Mouse (Mus musculus) gastrocnemius, postnatal 36 days (tissue): ENCODE results near the gene Ifnab. TPM values are rescaled to one million over a fixed set of nuclear protein-coding genes. Genes with fewer than 3 reads are reported as not detected.

Experiments used
- DNase-seq, 2 experiments: peaks; one replicate each; pipeline ENCODE4 v3.0.0; 2022
- intact Hi-C: fragments of 180-260 bp; cut with DNase I; formaldehyde crosslinking; loops from one replicate; pipeline ENCODE4 v1.15.1; 2025
- total RNA-seq, 2 experiments: library from RNA; stranded (reverse); gene quantifications; 2 replicates each; pipeline ENCODE4 v1.2.3; 2021

The Ifnab gene
- total RNA-seq, 2 experiments from 2014 or later, result not detected

GRCm38 (mm10) chr4:88681353-88681752 lies 9.8 kb downstream of the Ifnab start:
- DNase-seq, result no peak
- intact Hi-C loops, result no loop called here

DNA sequence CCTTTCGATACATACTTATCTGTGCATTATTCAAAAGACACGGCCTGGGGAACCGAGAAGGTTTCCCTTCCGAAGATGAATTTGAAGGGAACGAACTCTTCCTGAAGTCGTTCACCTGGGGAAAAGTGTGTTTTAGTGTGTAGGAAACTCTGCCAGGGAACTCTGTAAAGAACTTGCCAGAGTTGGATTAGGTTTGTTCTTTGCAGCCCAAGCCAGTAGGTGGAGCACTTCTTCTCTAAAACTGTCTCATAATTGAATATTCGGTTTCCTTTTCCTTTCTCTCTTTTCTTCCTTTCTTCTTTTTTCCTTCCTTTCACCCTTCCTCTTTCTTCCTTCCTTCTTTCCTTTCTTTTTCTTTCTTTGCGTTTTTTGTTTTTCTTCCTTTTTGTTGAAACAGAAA lies 10.8 kb downstream of the Ifnab start:
- DNase-seq, result no peak
- intact Hi-C loops, result no loop called here

- no peak for DNase-seq
- intact Hi-C loops, result no loop called here
Measured at GRCm38 (mm10) chr4:88676824-88677223, 14.3 kb downstream of the Ifnab start, which contains the start of gene Ifna16. Gene Ifna16 (minus strand): TSS chr4:88676924.

DNA sequence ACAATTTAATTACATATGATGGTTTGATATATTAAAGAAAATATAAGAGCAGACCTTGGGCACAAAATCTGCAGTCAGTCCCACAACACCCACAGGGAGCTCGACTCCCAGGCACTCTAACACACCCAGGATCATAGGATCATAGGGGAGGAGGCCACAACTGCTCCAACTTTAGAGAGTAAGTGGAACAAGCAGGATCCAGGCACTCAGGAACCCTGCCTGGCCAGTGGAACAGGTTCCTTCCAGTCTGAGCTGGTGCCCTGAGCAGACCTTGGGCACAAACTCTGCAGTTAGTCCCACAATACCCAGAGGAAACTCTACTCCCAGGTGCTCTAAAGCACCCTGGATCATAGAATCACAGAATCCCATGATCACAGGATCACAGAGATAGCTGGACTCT lies 35.7 kb downstream of the Ifnab start:
- no peak for DNase-seq
- intact Hi-C loops, result no loop called here

GRCm38 (mm10) chr4:88653644-88654043 lies 37.5 kb downstream of the Ifnab start:
- no peak for DNase-seq
- intact Hi-C loops, result no loop called here

- no peak for DNase-seq
- intact Hi-C loops, result no loop called here
Measured at GRCm38 (mm10) chr4:88644359-88644758, 46.8 kb downstream of the Ifnab start, which contains the start of gene Ifna13. Gene Ifna13 (minus strand): TSS chr4:88644459.

GRCm38 (mm10) chr4:88642526-88642925 lies 48.6 kb downstream of the Ifnab start:
- intact Hi-C loops, result no loop called here
- DNase-seq, result no peak

DNA sequence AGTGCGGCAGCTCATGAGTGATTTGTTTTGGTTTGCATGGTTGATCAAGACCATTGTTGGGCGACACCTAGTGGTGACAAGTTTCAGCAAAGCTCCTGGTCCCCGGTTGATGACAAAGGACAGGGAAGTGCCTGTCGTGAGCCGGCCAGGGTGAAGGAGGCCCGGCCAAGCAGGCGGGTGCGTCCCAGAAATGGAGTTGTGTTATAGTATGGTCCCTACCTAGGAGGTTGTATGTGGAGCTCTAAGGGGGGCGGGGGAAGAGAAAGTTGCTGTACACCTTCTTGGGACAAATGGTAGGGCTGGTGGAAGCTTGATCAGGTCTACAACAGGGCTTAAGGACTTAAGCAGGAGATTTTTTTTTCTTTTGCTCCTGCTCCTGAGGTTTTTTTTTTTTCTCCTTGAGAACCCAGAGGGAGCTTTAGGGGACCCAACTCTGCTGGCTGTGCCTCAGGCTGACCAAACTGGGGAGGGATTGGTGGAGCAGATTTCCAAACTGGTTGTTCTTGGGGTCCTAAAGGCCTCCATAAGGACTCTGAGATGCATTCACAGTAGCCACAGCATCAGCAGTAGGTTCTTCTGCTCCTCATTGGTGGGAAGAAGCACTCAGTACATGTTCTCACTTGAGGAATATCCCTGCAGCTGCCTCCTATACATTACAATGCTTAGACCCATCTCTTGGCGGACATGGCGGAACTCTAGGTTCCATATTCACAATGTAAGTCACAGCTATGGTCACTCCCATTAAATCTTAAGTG lies 49.9 kb downstream of the Ifnab start:
- DNase-seq, result peak; percentile 80 to 84
- intact Hi-C loops, result no loop called here

DNA sequence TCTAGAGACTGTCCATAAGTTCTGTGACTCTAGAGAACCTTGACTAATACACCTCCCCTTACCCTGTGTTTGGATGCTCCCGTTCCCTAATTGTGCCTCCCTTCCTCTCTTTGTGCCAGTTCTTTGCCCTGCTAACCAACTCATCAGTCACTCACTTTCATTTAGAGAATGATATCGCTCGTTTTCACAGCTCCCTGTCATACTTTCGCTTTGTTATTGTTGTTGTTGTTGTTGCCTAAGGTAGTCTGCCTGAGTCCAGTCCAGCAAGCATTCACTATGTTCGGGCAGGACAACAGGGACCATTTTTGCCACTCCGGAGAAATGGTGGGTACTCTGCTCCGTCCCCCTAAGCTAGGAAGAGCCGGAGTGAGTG lies 50.5 kb downstream of the Ifnab start:
- intact Hi-C loops, result no loop called here

More for the DNA sequence above, 50.5 kb downstream of the Ifnab start:
- DNase-seq, result no peak

Other genes starting within 250 kb of the Ifnab start
- gene Ifnb1, start 168.6 kb downstream of the Ifnab start, total RNA-seq, result not detected
- not detected for gene Ifna15, start 133.1 kb downstream of the Ifnab start, total RNA-seq
- gene Ifna14, start 119.6 kb downstream of the Ifnab start, total RNA-seq, result not detected
- gene Ifna9, start 99.0 kb downstream of the Ifnab start, total RNA-seq, result not detected
- not detected for gene Ifna12, start 88.0 kb downstream of the Ifnab start, total RNA-seq
- gene C87499, start 56.9 kb downstream of the Ifnab start, total RNA-seq, result not detected
- gene Ifna13, start 46.9 kb downstream of the Ifnab start, total RNA-seq, result not detected
- gene Ifna16, start 14.4 kb downstream of the Ifnab start, total RNA-seq, result not detected
- not detected for gene Ifna2, start 7.4 kb downstream of the Ifnab start, total RNA-seq
- gene Gm26566, start 30.4 kb upstream of the Ifnab start, total RNA-seq, result under 1 TPM in 1 of 2 experiments, not detected in 1; 0.42 TPM
- 10 to 100 TPM; 43.9 to 50.4 TPM for gene Klhl9, start 31.1 kb upstream of the Ifnab start, total RNA-seq
- not detected for gene Gm13271, start 63.5 kb upstream of the Ifnab start, total RNA-seq
- gene Gm13283, start 68.8 kb upstream of the Ifnab start, total RNA-seq, result not detected
- not detected for gene Gm13290, start 82.5 kb upstream of the Ifnab start, total RNA-seq
- not detected for gene Gm13289, start 85.6 kb upstream of the Ifnab start, total RNA-seq
- gene Gm13272, start 88.5 kb upstream of the Ifnab start, total RNA-seq, result not detected
- gene Ifnz, start 90.8 kb upstream of the Ifnab start, total RNA-seq, result not detected
- not detected for gene Gm13276, start 94.3 kb upstream of the Ifnab start, total RNA-seq
- not detected for gene Gm13277, start 97.3 kb upstream of the Ifnab start, total RNA-seq
- gene Gm13278, start 100.2 kb upstream of the Ifnab start, total RNA-seq, result not detected
- gene Gm13275, start 103.1 kb upstream of the Ifnab start, total RNA-seq, result not detected
- gene Gm13279, start 106.0 kb upstream of the Ifnab start, total RNA-seq, result not detected
- gene Gm13285, start 108.3 kb upstream of the Ifnab start, total RNA-seq, result not detected
- not detected for gene Gm13287, start 111.9 kb upstream of the Ifnab start, total RNA-seq
- not detected for gene Gm13288, start 114.2 kb upstream of the Ifnab start, total RNA-seq
- gene Ifna7, start 124.9 kb upstream of the Ifnab start, total RNA-seq, result not detected
- gene Ifna11, start 128.6 kb upstream of the Ifnab start, total RNA-seq, result not detected
- gene Ifna6, start 136.1 kb upstream of the Ifnab start, total RNA-seq, result not detected
- not detected for gene Ifna5, start 144.2 kb upstream of the Ifnab start, total RNA-seq
- not detected for gene Ifna4, start 150.5 kb upstream of the Ifnab start, total RNA-seq
- gene Ifna1, start 158.7 kb upstream of the Ifnab start, total RNA-seq, result not detected
- not detected for gene Ifne, start 188.8 kb upstream of the Ifnab start, total RNA-seq